Mouse (Mus musculus) heart, adult 2 months (tissue): ENCODE results near the gene Diaph2. TPM values are rescaled to one million over a fixed set of nuclear protein-coding genes. Genes with fewer than 3 reads are reported as not detected.

Experiments used
- DNase-seq, 2 experiments: peaks; one replicate each; pipeline ENCODE4 v3.0.0; 2021
- H3K27ac ChIP-seq: fragments of 200-600 bp; 2 replicates; pipeline ENCODE4 v1.8.1; 2022
- H3K27me3 ChIP-seq: fragments of 200-500 bp; 2 replicates; pipeline ENCODE4 v1.6.1; 2012; ENCODE audit warnings: mild to moderate bottlenecking, low read length, inconsistent platforms, mixed read lengths; ENCODE audit not compliant: control insufficient read depth, insufficient read depth
- H3K36me3 ChIP-seq: fragments of 200-500 bp; 2 replicates; pipeline ENCODE4 v1.6.1; 2012; ENCODE audit warnings: low read length, inconsistent platforms; ENCODE audit not compliant: control insufficient read depth, insufficient read depth
- H3K4me1 ChIP-seq: fragments of 200-500 bp; 2 replicates; pipeline ENCODE4 v1.6.1; 2011; ENCODE audit warnings: low read length; ENCODE audit not compliant: control insufficient read depth, insufficient read depth
- H3K4me3 ChIP-seq: fragments of 200-600 bp; 2 replicates; pipeline ENCODE4 v1.8.1; 2022
- H3K79me2 ChIP-seq: fragments of 200-500 bp; replicated peaks from 2 replicates; pipeline ENCODE4 v1.6.1; 2012; ENCODE audit warnings: mild to moderate bottlenecking, inconsistent platforms, low read length, moderate library complexity, mixed read lengths; ENCODE audit not compliant: control insufficient read depth, insufficient read depth
- H3K9ac ChIP-seq: fragments of 200-500 bp; 2 replicates; pipeline ENCODE4 v1.6.1; 2012; ENCODE audit warnings: low read depth, mild to moderate bottlenecking, control low read depth, inconsistent platforms, low read length, mixed read lengths
- CTCF ChIP-seq: fragments of 200-600 bp; IDR thresholded peaks from 2 replicates; pipeline ENCODE4 v1.8.1; 2022; ENCODE audit warnings: antibody characterized with exemption, mild to moderate bottlenecking, moderate library complexity
- EP300 ChIP-seq: fragments of 200-500 bp; IDR thresholded peaks from 2 replicates; pipeline ENCODE4 v1.6.1; 2011; ENCODE audit warnings: low read depth, low read length, control low read depth; ENCODE audit not compliant: insufficient read depth
- POLR2A ChIP-seq: fragments of 200-500 bp; IDR thresholded peaks from 2 replicates; pipeline ENCODE4 v1.6.1; 2011; ENCODE audit warnings: mild to moderate bottlenecking, low read depth, low read length, control low read depth; ENCODE audit not compliant: insufficient read depth
- WGBS: fragments of 180-500 bp; shearing (Covaris S2); methylation state at CpG from one replicate; pipeline ENCODE4 v1.1.7; 2018; 5-methylcytosine and 5-hydroxymethylcytosine counted together
- intact Hi-C: fragments of 180-260 bp; cut with DNase I; formaldehyde crosslinking; loops from one replicate; pipeline ENCODE4 v1.15.1; 2025
- polyA plus RNA-seq: library from polyadenylated mRNA; depleted of rRNA; stranded (reverse); fragments of >200 nt; gene quantifications from 2 replicates; pipeline ENCODE4 v1.2.3, GENCODE M21; 2012
- total RNA-seq, 2 experiments: library from RNA; stranded (reverse); gene quantifications; 2 replicates each; pipeline ENCODE4 v1.2.3; 2021

The Diaph2 gene
- total and polyA plus RNA-seq, 3 experiments, result 3.5 to 13.5 (median 10.7) TPM

DNA sequence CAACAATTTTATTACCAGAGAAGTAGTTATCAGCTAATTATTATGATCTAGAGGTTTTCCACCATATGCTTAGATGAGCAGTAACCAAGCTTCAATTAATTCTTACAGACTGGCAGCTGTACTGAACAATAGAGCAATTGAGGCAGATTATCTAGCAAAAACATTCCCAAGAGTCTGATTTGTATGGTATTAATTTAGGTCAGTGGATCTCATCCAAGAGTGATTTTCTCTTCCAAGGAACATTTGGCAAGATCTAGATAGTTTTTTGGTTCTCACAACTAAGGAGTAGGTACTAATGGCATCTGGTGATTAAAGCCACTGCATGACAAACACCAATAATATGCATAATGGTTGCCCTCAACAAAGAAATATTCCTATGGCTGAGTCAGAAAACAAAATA lies 516.2 kb downstream of the Diaph2 start:
- Histone ChIP-seq H3K9ac (no peak overlapping the region), H3K27me3 (no peaks in the 10 kb centered on the region), H3K79me2 (no peaks in the 10 kb centered on the region), H3K4me1 (no peaks in the 10 kb centered on the region), H3K36me3 (no peaks in the 10 kb centered on the region), H3K4me3 (no peak overlapping the region), H3K27ac (no peak overlapping the region)
- TF ChIP-seq CTCF (no peak), POLR2A (no peak), EP300 (no peak)
- DNase-seq, result no peak
- intact Hi-C loops, result no loop called here

DNA sequence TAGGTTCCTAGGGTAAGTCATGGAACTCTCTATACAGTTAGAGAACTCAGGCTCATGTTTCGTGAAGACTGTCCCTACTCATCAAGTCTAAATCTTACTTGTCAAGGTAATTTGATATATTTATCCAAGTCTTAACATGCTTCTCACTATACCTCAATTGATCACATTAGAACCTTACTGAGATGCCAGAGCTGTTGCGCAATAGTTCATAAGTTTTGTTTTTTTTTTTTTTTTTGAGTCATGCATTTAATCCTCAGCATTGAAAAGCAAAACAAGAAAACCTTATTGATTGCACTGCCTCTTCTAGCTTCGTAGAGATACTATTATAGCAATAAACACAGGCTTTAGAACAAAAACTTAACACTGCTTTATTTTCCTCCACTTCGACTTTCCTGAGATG lies 529.6 kb downstream of the Diaph2 start:
- DNase-seq, result no peak

DNA sequence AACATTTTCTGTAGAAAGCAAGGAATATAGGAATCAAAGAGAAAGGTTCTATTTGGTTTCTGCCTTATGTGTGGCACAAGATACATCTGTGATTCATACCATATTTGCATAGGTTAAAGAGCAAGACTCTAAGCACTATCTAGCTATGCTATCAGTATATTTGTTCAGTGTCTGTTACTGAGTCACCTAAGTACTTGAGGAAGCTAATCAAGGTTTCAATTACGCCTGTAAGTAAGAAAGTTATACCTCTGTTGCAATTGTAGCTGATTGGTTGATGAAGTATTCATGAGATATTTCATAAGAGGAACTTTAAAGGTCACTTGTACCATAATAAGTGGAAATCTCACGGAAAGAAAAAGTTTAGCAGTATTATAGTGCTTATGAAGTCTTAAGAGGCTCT lies 531.9 kb downstream of the Diaph2 start:
- no peak for DNase-seq
- 70% methylated on average over 2 of the region's 2 CpGs for WGBS
- Histone ChIP-seq H3K27me3 (no peaks in the 10 kb centered on the region), H3K79me2 (no peaks in the 10 kb centered on the region), H3K36me3 (no peaks in the 10 kb centered on the region), H3K27ac (no peak overlapping the region), H3K4me3 (no peak overlapping the region), H3K4me1 (no peaks in the 10 kb centered on the region), H3K9ac (no peak overlapping the region)
- intact Hi-C loops, result no loop called here
- TF ChIP-seq EP300 (no peak), CTCF (no peak), POLR2A (no peak)

More for the DNA sequence above, 529.6 kb downstream of the Diaph2 start:
- H3K27me3 ChIP-seq, result no peaks in the 10 kb centered on the region
- H3K4me3 ChIP-seq, result no peak overlapping the region
- H3K79me2 ChIP-seq, result no peaks in the 10 kb centered on the region
- H3K4me1 ChIP-seq, result no peaks in the 10 kb centered on the region
- TF ChIP-seq CTCF, result no peak
- TF ChIP-seq POLR2A, result no peak
- no peak for TF ChIP-seq EP300
- no peaks in the 10 kb centered on the region for H3K36me3 ChIP-seq
- no peak overlapping the region for H3K27ac ChIP-seq
- intact Hi-C loops, result no loop called here
- 84% methylated on average over 4 of the region's 4 CpGs for WGBS
- no peak overlapping the region for H3K9ac ChIP-seq

DNA sequence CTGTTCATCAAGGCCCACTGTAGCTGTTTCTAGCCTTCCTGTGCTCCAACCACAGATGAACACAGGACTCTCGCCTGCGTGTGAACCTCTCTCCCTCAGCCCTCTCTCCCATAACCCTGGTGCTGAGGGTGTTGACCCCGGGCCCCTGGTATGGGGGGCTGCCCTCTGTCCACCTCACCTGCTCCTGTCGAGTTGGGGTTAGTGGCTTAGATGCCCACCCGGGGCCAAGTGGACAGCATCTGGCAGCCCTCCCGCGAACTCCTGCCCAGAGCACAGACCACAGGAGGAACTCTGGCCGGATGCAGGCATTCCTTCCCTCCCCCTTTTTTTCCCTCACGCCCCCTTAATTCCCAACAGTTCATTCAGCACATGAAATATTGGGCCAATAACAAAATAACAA lies 537.5 kb downstream of the Diaph2 start:
- Histone ChIP-seq H3K4me1 (no peaks in the 10 kb centered on the region), H3K27ac (no peak overlapping the region), H3K36me3 (no peaks in the 10 kb centered on the region), H3K27me3 (no peaks in the 10 kb centered on the region), H3K79me2 (no peaks in the 10 kb centered on the region), H3K9ac (no peak overlapping the region), H3K4me3 (no peak overlapping the region)
- peak in 1 of 2 experiments; percentile 14 for DNase-seq
- 80% methylated on average over 9 of the region's 9 CpGs for WGBS
- TF ChIP-seq POLR2A, result no peak
- no peak for TF ChIP-seq EP300
- TF ChIP-seq CTCF, result no peak
- intact Hi-C loops, result no loop called here

DNA sequence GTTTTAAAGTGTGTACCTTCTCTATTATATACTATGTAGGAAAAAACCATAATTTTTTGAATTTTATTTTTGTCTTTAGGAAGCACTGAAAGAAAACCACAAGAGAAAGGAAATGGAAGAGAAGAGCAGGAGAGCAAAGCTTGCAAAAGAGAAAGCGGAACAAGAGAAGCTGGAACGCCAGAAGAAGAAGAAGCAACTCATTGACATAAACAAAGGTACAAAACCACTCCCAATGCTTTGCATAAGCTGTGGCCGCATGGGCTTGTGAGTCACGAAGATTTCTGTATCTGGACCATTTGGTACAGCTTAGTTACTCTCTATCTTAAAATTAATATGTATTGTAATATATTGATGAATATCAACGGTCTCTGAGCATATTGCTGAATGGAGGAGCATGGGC lies 540.2 kb downstream of the Diaph2 start:
- Histone ChIP-seq H3K36me3 (no peaks in the 10 kb centered on the region), H3K79me2 (no peaks in the 10 kb centered on the region), H3K27ac (no peak overlapping the region), H3K4me3 (no peak overlapping the region), H3K9ac (no peak overlapping the region), H3K27me3 (no peaks in the 10 kb centered on the region), H3K4me1 (no peaks in the 10 kb centered on the region)
- intact Hi-C loops, result no loop called here
- DNase-seq, result no peak
- TF ChIP-seq POLR2A, result no peak
- no peak for TF ChIP-seq EP300
- TF ChIP-seq CTCF, result no peak
- 87% methylated on average over 5 of the region's 5 CpGs for WGBS

DNA sequence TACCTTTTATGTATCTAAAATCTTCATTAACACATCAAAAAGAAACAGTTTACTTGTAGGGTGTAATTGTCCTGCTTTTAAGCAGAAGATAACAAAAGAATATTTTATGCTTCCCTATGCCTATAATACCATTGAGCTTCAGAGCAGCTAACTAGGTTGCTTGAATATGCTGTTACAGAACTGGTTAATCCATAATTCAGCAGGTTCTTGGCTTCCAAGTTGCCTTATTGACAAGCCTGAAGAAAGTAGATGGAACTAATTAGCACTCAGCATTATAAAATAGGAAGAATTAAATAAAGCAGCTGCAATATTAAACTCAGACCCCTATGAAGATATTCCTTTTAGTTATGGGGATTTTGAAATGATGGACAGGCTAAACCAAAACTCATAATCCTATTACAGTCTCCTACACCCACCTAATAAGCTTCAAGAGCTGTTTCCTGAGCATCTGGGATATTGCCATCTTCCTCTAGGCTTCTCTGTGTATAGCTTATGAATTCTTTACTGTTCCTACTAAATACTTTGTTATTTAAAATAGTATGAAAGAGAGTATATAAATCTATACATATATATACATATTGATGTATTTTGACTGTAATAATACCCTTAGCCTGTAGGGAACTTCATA lies 601.4 kb downstream of the Diaph2 start:
- Histone ChIP-seq H3K9ac (no peak overlapping the region), H3K27me3 (no peaks in the 10 kb centered on the region), H3K4me1 (no peaks in the 10 kb centered on the region), H3K79me2 (no peaks in the 10 kb centered on the region), H3K27ac (no peak overlapping the region), H3K36me3 (no peaks in the 10 kb centered on the region), H3K4me3 (no peak overlapping the region)
- TF ChIP-seq EP300 (no peak), POLR2A (no peak), CTCF (no peak)
- no peak for DNase-seq
- intact Hi-C loops, result no loop called here
